Mouse (Mus musculus): ENCODE measurements around the gene Traf2.

Traf2 gene

GRCm38 (mm10) chr2:25545996-25546810 is 537 bp downstream of the Traf2 start:
- in situ Hi-C loops (cut with MseI, MboI): no loop called here

- in situ Hi-C loops (cut with MseI, MboI): no loop called here
These were observed 4.9 kb downstream of the Traf2 start for GRCm38 (mm10) chr2:25541644-25542367.

GRCm38 (mm10) chr2:25540541-25540948 is 6.2 kb downstream of the Traf2 start:
- in situ Hi-C loops (cut with MseI, MboI): no loop called here

DNA sequence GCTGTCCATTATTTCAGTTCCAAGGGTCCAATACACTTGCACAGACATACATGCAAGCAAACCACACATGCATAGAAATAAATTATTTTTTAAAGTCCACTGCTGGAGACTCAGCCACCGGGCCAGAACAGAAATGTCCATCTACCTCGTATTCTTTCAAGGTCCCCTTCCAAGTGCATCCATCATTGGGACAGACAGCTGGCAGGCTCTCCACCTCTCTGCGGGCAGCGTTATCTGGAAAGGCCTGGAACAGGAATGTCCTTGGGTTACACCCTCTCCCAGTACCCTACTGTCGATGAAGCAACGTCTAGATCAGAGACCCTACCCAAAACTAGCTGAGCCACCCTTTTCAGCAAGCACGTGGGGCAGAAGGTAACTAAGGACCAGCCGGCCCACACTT is 10.2 kb downstream of the Traf2 start:
- in situ Hi-C loops (cut with MseI, MboI): no loop called here

- in situ Hi-C loops (cut with MseI, MboI): no loop called here
These were observed 11.9 kb downstream of the Traf2 start for GRCm38 (mm10) chr2:25534866-25535182.

- in situ Hi-C loops (cut with MseI, MboI): no loop called here
These were observed 12.4 kb downstream of the Traf2 start for GRCm38 (mm10) chr2:25534178-25534865.

DNA sequence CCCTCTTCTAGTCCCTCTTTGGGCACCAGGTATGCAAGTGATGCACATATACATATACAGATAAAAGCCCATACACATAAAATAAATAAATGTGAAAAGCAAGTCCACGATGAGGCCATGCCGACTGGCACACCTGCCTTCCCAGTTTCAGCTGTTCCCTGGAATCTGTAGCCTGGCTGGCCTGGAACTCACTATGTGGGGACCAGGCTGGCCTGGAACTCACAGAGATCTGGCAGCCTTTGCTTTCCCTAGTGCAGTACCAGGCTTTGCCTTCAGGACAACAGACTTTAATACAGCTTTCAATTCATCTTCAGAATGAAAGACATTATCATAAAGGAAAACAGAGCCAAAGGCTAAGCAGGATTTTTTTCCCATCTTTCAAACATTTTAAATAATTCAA is 13.0 kb downstream of the Traf2 start:
- in situ Hi-C loops (cut with MseI, MboI): no loop called here

GRCm38 (mm10) chr2:25526510-25527302 is 20.0 kb downstream of the Traf2 start:
- in situ Hi-C loops (cut with MseI, MboI): no loop called here

DNA sequence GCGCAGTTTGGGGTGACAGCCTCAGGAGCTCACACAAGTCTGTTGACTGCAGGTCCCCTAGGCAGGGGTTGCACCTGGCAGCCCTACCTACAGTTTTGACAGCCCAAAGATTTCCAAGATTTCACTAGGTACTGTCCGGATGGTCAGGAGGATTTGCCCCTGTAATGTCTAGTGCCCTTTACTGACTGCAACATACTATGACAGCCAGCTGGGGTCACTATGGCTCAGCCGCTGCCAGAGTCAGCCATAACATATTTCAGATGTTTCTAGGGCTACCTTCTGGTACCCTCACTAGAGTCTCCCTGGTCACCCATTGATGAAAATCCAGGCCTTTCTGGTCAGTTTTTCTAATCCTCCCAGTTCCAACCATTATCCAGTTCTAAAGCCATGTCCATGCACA is 36.8 kb downstream of the Traf2 start:
- in situ Hi-C loops (cut with MseI, MboI): no loop called here

DNA sequence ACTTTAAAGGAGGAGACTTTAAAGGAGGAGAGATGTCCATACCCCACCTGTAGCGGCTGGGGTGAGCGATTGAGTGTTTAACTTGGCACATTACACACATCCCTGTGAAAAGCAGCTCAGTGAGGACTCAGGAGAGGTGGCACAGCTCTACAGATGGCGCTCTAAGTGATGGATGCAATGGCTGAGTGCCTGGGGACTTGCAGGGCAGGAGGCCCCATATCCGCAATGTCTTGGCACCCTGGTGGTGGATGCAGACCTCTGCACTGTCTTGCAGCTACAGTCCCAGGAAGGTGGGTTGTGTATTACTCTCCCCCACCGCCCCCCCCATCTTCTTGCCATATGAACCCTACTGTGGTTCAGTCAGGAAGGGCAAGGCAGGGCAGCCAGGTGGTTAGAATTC is 39.8 kb downstream of the Traf2 start:
- in situ Hi-C loops (cut with MseI, MboI): no loop called here

- in situ Hi-C loops (cut with MseI, MboI): no loop called here
These were observed 40.9 kb downstream of the Traf2 start for GRCm38 (mm10) chr2:25505860-25506259.

DNA sequence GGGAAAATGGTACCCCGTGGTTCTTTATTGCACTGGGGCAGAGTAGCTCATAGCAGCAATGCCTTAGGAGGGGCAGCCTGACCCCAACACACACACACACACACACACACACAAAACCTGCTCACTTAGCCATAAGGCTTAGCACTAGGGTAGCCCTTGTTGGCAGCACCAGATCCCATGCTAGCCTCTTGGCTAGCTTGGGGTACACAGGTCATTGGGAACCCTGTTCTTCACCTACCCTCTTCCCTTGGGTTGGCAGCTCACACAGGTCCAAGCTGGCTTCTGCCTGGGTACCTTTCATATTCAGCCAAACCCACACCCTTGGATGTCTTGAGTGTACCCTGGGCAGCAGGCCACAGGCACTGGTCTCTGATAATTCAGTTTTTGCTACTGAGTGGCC is 41.7 kb downstream of the Traf2 start:
- in situ Hi-C loops (cut with MseI, MboI): no loop called here

- in situ Hi-C loops (cut with MseI, MboI): no loop called here
These were observed 42.2 kb downstream of the Traf2 start for GRCm38 (mm10) chr2:25504538-25504937.

GRCm38 (mm10) chr2:25502726-25503125 is 44.0 kb downstream of the Traf2 start:
- in situ Hi-C loops (cut with MseI, MboI): no loop called here

DNA sequence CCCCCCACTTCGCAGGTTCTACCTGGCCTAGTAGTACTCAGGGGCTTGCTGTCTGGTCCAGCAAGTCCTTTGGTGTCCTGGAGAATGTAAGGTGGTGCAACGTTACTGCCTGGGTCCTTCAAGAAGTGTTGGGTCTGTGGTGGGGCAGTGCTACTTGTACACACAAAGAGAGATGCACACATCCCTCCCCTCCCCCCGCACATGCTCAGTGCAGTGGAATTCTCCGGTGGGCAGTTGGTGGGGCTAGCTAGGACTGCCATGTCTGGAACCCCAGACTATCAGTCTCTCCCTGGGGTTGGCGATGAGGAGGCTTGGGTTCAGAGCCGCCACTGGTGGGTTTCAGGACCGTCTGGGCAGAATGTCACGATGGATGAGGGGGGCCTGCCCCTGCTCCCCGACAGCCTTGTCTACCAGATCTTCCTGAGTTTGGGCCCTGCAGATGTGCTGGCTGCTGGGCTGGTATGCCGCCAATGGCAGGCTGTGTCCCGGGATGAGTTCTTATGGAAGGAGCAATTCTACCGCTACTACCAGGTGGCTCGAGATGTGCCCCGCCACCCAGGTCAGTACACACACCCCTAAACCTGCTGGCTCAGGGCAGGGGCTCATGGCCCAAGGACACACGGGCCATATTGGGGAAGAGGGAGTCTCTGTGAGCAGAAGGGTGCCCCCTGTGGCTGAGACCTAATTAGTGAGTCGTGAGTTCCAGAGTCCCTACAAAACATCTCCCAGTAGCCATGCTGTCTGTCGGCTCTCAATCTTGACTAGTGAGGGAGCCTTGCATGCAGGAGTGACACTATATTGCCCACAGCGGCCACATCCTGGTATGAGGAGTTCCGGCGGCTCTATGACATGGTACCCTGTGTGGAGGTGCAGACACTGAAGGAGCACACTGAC is 44.9 kb downstream of the Traf2 start, which contains the start of gene C8g:
TSS of gene C8g (minus strand) at position 127 of the 894 bp plus-strand sequence.
- in situ Hi-C loops (cut with MseI, MboI): no loop called here

DNA sequence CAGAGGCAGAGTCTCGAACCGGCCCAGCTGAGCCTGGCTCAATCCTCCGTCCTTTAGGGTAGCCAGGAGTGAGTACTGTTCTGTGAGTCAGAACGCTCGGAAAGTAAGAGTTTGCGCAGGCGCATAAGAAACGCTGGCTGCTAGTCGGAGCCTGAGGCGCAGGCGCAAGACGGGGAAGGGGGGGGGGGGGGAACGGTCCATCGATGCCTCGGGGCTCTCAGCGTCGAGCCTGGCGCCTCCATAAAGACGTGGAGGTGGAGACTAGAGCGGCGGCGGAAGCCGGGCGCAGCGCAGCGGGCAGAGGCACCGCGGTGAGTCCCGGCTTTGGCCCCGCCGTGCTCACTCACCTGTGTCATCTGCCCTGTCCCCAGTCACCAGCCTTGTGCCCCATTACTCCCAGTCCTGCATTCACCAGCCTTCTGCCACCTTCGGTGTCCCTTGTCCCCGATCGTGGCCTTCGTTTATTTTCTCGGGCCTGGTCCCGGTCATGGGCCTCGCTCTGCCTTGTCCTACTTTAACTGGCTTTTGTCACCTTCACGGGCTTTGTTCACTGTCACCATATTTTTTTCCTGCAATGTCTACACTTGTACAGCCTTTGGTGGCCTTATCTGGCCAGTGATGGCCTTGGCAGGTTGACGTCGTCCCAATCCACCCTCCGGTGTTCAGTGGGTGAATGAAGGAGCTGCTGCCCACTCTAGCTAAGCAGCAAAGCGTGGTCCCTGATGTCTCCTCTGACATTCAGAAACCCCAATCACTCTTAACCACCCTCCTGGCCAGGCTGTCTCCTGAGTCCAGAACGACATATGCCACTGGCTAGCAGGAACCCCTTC is 45.9 kb downstream of the Traf2 start, which contains the start of gene Fbxw5:
TSS of gene Fbxw5 (plus strand) at position 175 of the 830 bp plus-strand sequence.
- in situ Hi-C loops (cut with MseI, MboI): no loop called here

DNA sequence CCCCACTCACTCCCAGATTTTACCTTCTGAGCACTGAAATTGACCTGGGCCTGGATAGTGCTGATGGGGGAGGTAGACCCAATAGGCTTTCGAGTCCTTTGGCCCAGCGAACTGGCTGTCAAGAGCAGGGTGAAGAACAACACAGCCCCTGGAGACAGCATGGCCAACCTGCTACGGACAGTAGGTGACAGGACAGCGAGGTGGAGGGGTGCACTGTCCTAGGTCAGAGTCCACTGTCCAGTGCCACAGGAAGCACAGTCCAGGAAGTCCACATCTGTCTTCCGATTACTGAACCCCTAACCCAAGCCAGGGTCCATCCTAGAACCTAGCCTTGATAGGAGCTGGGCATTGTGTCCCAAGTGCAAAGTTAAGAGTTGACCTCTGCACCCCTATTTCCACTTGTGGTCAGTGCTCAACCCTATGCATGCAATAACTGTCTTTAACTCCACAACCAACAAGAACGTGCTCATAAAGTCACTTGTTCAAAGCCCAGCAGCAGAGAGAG is 46.6 kb downstream of the Traf2 start:
- in situ Hi-C loops (cut with MseI, MboI): no loop called here

- in situ Hi-C loops (cut with MseI, MboI): no loop called here
These were observed 47.9 kb downstream of the Traf2 start for GRCm38 (mm10) chr2:25498622-25499478.

All from mouse trophoblast stem cell (cell line).